Mouse (Mus musculus) thymus, adult 2 months (tissue): ENCODE data around the gene Ciao2b. TPM values are rescaled to one million over a fixed set of nuclear protein-coding genes. Genes with fewer than 3 reads are reported as not detected.

Experiments used
- DNase-seq: peaks from one replicate; pipeline ENCODE4 v3.0.0; 2021
- H3K27ac ChIP-seq: fragments of 200-500 bp; 2 replicates; pipeline ENCODE4 v1.5.1; 2012; ENCODE audit warnings: low read length, control low read depth; ENCODE audit not compliant: control insufficient read depth, insufficient read depth
- H3K27me3 ChIP-seq: fragments of 200-500 bp; 2 replicates; pipeline ENCODE4 v1.6.1; 2012; ENCODE audit warnings: mild to moderate bottlenecking, low read length, moderate library complexity, mixed read lengths; ENCODE audit not compliant: control insufficient read depth, insufficient read depth
- H3K36me3 ChIP-seq: fragments of 200-500 bp; 2 replicates; pipeline ENCODE4 v1.6.1; 2012; ENCODE audit warnings: mild to moderate bottlenecking, low read length, moderate library complexity; ENCODE audit not compliant: control insufficient read depth, insufficient read depth
- H3K4me1 ChIP-seq: fragments of 200-500 bp; replicated peaks from 2 replicates; pipeline ENCODE4 v1.6.1; 2012; ENCODE audit warnings: low read length; ENCODE audit not compliant: control insufficient read depth, insufficient read depth
- H3K4me3 ChIP-seq: fragments of 200-500 bp; 2 replicates; pipeline ENCODE4 v1.5.1; 2012; ENCODE audit warnings: mild to moderate bottlenecking, low read length, control low read depth, moderate library complexity; ENCODE audit not compliant: control insufficient read depth, insufficient read depth
- CTCF ChIP-seq: fragments of 200-500 bp; IDR thresholded peaks from 2 replicates; pipeline ENCODE4 v1.5.1; 2012; ENCODE audit warnings: mild to moderate bottlenecking, control low read depth, low read length, moderate library complexity, borderline replicate concordance; ENCODE audit not compliant: control insufficient read depth, poor library complexity, insufficient read depth; ENCODE audit errors: extremely low read depth
- POLR2A ChIP-seq: fragments of 200-500 bp; IDR thresholded peaks from 2 replicates; pipeline ENCODE4 v1.6.1; 2012; ENCODE audit warnings: mild to moderate bottlenecking, low read length, control low read depth, moderate library complexity; ENCODE audit not compliant: control insufficient read depth, poor library complexity, insufficient read depth; ENCODE audit errors: extremely low read depth
- WGBS: fragments of 180-500 bp; shearing (Covaris S2); methylation state at CpG from one replicate; pipeline ENCODE4 v1.1.7; 2018; 5-methylcytosine and 5-hydroxymethylcytosine counted together
- polyA plus RNA-seq: library from polyadenylated mRNA; depleted of rRNA; stranded (reverse); fragments of >200 nt; gene quantifications from 2 replicates; pipeline ENCODE4 v1.2.3, GENCODE M21; 2012; rRNA removed

The Ciao2b gene
- polyA plus RNA-seq, 1 experiment = 76.9 TPM

- DNase-seq = no peak
- TF ChIP-seq POLR2A = no peak
- no peak for TF ChIP-seq CTCF
- peaks cover 12% of the 10 kb centered on the region for H3K36me3 ChIP-seq
- H3K4me1 ChIP-seq = peaks cover 17% of the 10 kb centered on the region
- no peak overlapping the region for H3K27ac ChIP-seq
- peak overlapping the region; percentile 93 for H3K4me3 ChIP-seq
- 6% methylated on average over 9 of the region's 9 CpGs for WGBS
- H3K27me3 ChIP-seq = no peaks in the 10 kb centered on the region
Observed at GRCm38 (mm10) chr8:104591856-104592255, 49.9 kb downstream of the Ciao2b start.

- Histone ChIP-seq H3K36me3 (peaks cover 12% of the 10 kb centered on the region), H3K27me3 (no peaks in the 10 kb centered on the region), H3K4me3 (peak within 1 kb of the TSS; percentile 93), H3K4me1 (peaks cover 15% of the 10 kb centered on the region), H3K27ac (peak within 1 kb of the TSS; percentile 34; the same call in 1 of the 2 replicates)
- peak; percentile 94 for DNase-seq
- 2% methylated on average over 44 of the region's 44 CpGs for WGBS
- TF ChIP-seq CTCF (no peak), POLR2A (peak; percentile 71)
Observed at GRCm38 (mm10) chr8:104591133-104591834, 50.5 kb downstream of the Ciao2b start, which contains the start of gene Pdp2. Gene Pdp2 (plus strand): TSS chr8:104591451.

GRCm38 (mm10) chr8:104590284-104590683, 51.5 kb downstream of the Ciao2b start:
- Histone ChIP-seq H3K36me3 (peaks cover 12% of the 10 kb centered on the region), H3K4me3 (no peak overlapping the region), H3K4me1 (peaks cover 10% of the 10 kb centered on the region), H3K27me3 (no peaks in the 10 kb centered on the region), H3K27ac (no peak overlapping the region)
- no peak for TF ChIP-seq CTCF
- TF ChIP-seq POLR2A = no peak
- no peak for DNase-seq
- WGBS = 96% methylated on average over 3 of the region's 3 CpGs

Other genes starting within 250 kb of the Ciao2b start
- 7.8 and 8.4 TPM in 2 replicates for gene Cmtm4, start 246.2 kb downstream of the Ciao2b start, polyA plus RNA-seq
- 15.6 and 16.1 TPM in 2 replicates for gene Dync1li2, start 198.9 kb downstream of the Ciao2b start, polyA plus RNA-seq
- 0.03 and 0.08 TPM in 2 replicates for gene Terb1, start 132.1 kb downstream of the Ciao2b start, polyA plus RNA-seq
- 8.9 and 14.3 TPM in 2 replicates for gene Nae1, start 107.3 kb downstream of the Ciao2b start, polyA plus RNA-seq
- gene Car7, start 107.3 kb downstream of the Ciao2b start, polyA plus RNA-seq = 2.4 and 2.8 TPM in 2 replicates
- gene Pdp2, start 50.5 kb downstream of the Ciao2b start, polyA plus RNA-seq = 6.0 and 6.4 TPM in 2 replicates
- 0.20 and 1.5 TPM in 2 replicates for gene Cdh16, start 17.6 kb downstream of the Ciao2b start, polyA plus RNA-seq
- 25.2 and 36.1 TPM in 2 replicates for gene Rrad, start 10.6 kb downstream of the Ciao2b start, polyA plus RNA-seq
- gene Ces2a, start 92.0 kb upstream of the Ciao2b start, polyA plus RNA-seq = 0.87 and 1.0 TPM in 2 replicates
- 0.20 and 0.32 TPM in 2 replicates for gene Ces2b, start 189.6 kb upstream of the Ciao2b start, polyA plus RNA-seq
- gene Ces2c, start 205.1 kb upstream of the Ciao2b start, polyA plus RNA-seq = 3.7 and 4.1 TPM in 2 replicates